Mouse (Mus musculus) cerebellum, adult 9-11 months (tissue): ENCODE measurements around the gene Ccdc191.
A peak's percentile ranks its signal among the peaks of the same experiment; 100 is the strongest.

Experiments used
- DNase-seq: peaks from one replicate; pipeline ENCODE4 v3.0.0; 2022

Ccdc191 gene

DNA sequence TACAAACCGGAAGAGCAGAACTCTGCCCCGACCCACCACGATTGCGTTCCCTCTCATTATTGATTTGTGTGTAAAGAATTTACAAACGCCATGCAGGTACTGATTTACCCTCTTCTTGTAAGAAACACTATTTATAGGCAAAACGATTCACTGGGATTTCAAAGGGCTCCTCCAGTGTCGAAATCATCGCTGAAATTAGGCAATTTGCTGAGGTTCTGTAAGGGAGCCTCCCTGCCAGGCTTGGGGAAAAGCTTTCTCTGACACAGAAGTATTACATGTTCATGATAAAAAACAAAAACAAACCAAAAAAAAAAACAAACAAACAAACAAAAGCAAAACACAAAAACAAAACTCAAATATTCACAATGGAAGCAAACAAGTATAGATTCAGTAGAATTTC is 109.5 kb downstream of the Ccdc191 start:
- DNase-seq: no peak

DNA sequence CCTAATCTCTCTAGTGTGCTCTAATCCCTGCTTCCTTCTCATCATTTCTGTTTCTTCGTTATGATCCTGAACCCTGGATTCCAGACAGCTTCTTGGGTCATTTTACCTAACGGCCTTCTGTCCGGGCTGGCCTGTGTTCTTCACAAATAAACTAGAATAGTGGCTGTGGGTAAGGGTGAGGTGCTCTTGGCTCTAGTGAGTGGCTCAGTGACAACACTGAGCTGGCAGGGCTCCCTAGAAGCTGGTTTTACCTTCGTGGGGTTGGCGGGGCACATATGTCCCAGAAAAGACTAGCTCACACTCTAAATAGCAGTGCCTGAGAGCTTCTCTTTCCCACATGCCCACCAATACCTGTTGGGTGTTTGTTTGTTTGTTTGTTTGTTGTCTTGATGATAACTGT is 109.9 kb downstream of the Ccdc191 start:
- DNase-seq: peak; percentile 34

DNA sequence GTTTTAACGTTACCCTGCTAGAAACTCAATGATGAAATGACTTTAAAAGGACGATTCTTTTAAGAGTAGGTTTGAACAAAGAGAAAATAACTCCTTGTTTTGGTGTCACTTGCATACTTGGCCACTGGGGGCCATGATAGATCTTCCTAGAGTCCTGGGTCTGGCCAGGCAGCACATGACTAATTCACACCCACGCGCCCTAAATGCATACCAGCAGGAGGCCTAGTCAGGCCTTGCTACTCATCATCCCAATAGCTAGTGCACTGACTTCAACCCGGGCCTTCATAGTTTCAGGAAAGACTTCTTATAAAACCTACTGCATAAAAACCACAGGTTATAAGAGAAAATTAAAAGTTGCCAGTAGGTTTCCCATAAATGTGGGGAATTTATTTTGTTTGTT is 112.5 kb downstream of the Ccdc191 start:
- no peak for DNase-seq

DNA sequence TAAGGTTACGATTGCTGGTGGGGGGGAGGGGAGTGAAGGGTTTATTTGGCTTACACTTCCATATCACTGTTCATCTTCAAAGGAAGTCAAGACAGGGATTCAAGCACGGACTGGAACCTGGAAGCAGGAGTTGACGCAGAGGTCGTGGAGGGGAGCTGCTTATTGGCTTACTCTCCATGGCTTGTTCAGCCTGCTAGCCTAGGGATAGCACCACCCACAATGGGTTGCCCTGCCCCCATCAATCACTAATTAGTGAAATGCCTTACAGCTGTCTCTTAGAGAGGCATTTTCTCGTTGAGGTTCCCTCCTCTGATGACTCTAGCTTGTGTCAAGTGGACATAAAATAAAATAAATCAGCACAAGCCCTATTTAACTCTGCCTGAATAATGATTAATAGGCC is 121.4 kb downstream of the Ccdc191 start:
- DNase-seq: no peak
